Mouse (Mus musculus) heart, postnatal 0 days (tissue): ENCODE measurements at regions not wholly inside any gene's neighbourhood (a gene's known extent, or its start where the extent isn't known, plus 50 kb on each side); places are given as distances from the start of the nearest gene placed in this dataset.

ENCODE experiments used
- ATAC-seq: fragments of 200-750 bp; cut with Nextera tagmentation; 2 replicates; pipeline ENCODE4 v1.8.0; 2017; ENCODE audit warnings: low read depth, moderate number of reproducible peaks, moderate library complexity; ENCODE audit not compliant: insufficient read depth
- DNase-seq: peaks from one replicate; pipeline ENCODE4 v3.0.0-alpha.2; 2016; ENCODE audit warnings: low spot score
- H3K27ac ChIP-seq: fragments of 300-500 bp; sonication (generic); 2 replicates; pipeline ENCODE4 v1.5.1; 2014; ENCODE audit warnings: low read depth, mild to moderate bottlenecking
- H3K27me3 ChIP-seq: fragments of 300-500 bp; sonication (generic); 2 replicates; pipeline ENCODE4 v1.6.1; 2014; ENCODE audit warnings: low read length, mixed read lengths; ENCODE audit not compliant: control insufficient read depth, insufficient read depth
- H3K36me3 ChIP-seq: fragments of 300-500 bp; sonication (generic); replicated peaks from 2 replicates; pipeline ENCODE4 v1.6.1; 2014; ENCODE audit warnings: low read length, mixed read lengths; ENCODE audit not compliant: control insufficient read depth, insufficient read depth
- H3K4me1 ChIP-seq: fragments of 300-500 bp; sonication (generic); 2 replicates; pipeline ENCODE4 v1.6.1; 2014; ENCODE audit warnings: antibody characterized with exemption; ENCODE audit not compliant: control insufficient read depth, insufficient read depth
- H3K4me2 ChIP-seq: fragments of 300-500 bp; sonication (generic); 2 replicates; pipeline ENCODE4 v1.6.1; 2014; ENCODE audit warnings: low read depth, mild to moderate bottlenecking, low read length, moderate library complexity
- H3K4me3 ChIP-seq: fragments of 300-500 bp; sonication (generic); 2 replicates; pipeline ENCODE4 v1.5.1; 2014; ENCODE audit warnings: low read depth, low read length
- H3K9ac ChIP-seq: fragments of 300-500 bp; sonication (generic); replicated peaks from 2 replicates; pipeline ENCODE4 v1.6.1; 2014; ENCODE audit warnings: low read depth, low read length, mixed read lengths
- H3K9me3 ChIP-seq: fragments of 300-500 bp; sonication (generic); replicated peaks from 2 replicates; pipeline ENCODE4 v1.6.1; 2016; ENCODE audit warnings: low read length; ENCODE audit not compliant: control insufficient read depth
- CTCF ChIP-seq: IDR thresholded peaks from 2 replicates; pipeline ENCODE4 v1.5.1; 2016; ENCODE audit warnings: antibody characterized with exemption, control low read depth, low read depth
- EP300 ChIP-seq: IDR thresholded peaks from 2 replicates; pipeline ENCODE4 v1.6.1; 2016; ENCODE audit warnings: antibody characterized with exemption, low read depth
- WGBS: fragments of 180-500 bp; shearing (Covaris S2); extraction: QIAGEN DNeasy Blood & Tissue Kit; methylation state at CpG from one replicate; pipeline ENCODE4 v1.1.7; 2014; 5-methylcytosine and 5-hydroxymethylcytosine counted together

- ATAC-seq (no peak), DNase-seq (no peak)
- Histone ChIP-seq H3K36me3 (no peaks in the 10 kb centered on the region), H3K27ac (no peak overlapping the region), H3K4me3 (no peak overlapping the region), H3K27me3 (no peaks in the 10 kb centered on the region), H3K4me2 (no peak overlapping the region), H3K9me3 (no peaks in the 10 kb centered on the region), H3K9ac (no peak overlapping the region), H3K4me1 (no peaks in the 10 kb centered on the region)
- TF ChIP-seq EP300 = no peak
- TF ChIP-seq CTCF = no peak
- WGBS = 25% methylated on average over 5 of the region's 5 CpGs
Measured at GRCm38 (mm10) chr12:68794396-68794795, 364.6 kb downstream of the Rps29 start.

- Histone ChIP-seq H3K4me3 (no peak overlapping the region), H3K4me1 (no peaks in the 10 kb centered on the region), H3K27me3 (no peaks in the 10 kb centered on the region), H3K9me3 (no peaks in the 10 kb centered on the region), H3K9ac (no peak overlapping the region), H3K36me3 (no peaks in the 10 kb centered on the region), H3K27ac (no peak overlapping the region), H3K4me2 (no peak overlapping the region)
- TF ChIP-seq CTCF (no peak), EP300 (no peak)
- DNase-seq (no peak), ATAC-seq (no peak)
- 76% methylated on average over 4 of the region's 4 CpGs for WGBS
Measured at GRCm38 (mm10) chr12:68783636-68784035, 375.4 kb downstream of the Rps29 start.

GRCm38 (mm10) chr12:68775503-68775902 is 383.5 kb downstream of the Rps29 start:
- Histone ChIP-seq H3K4me2 (no peak overlapping the region), H3K9me3 (no peaks in the 10 kb centered on the region), H3K4me3 (no peak overlapping the region), H3K4me1 (no peaks in the 10 kb centered on the region), H3K27ac (no peak overlapping the region), H3K27me3 (no peaks in the 10 kb centered on the region), H3K36me3 (no peaks in the 10 kb centered on the region), H3K9ac (no peak overlapping the region)
- DNase-seq = no peak
- ATAC-seq = no peak
- 68% methylated on average over 2 of the region's 2 CpGs for WGBS
- TF ChIP-seq CTCF (no peak), EP300 (no peak)

- Histone ChIP-seq H3K36me3 (no peaks in the 10 kb centered on the region), H3K27me3 (no peaks in the 10 kb centered on the region), H3K27ac (no peak overlapping the region), H3K4me1 (no peaks in the 10 kb centered on the region), H3K4me2 (no peak overlapping the region), H3K9ac (no peak overlapping the region), H3K4me3 (no peak overlapping the region), H3K9me3 (no peaks in the 10 kb centered on the region)
- 76% methylated on average over 8 of the region's 8 CpGs for WGBS
- no peak for ATAC-seq
- DNase-seq = no peak
- no peak for TF ChIP-seq EP300
- TF ChIP-seq CTCF = no peak
Measured at GRCm38 (mm10) chr12:68774800-68775199, 384.2 kb downstream of the Rps29 start.

- H3K4me1 ChIP-seq = no peaks in the 10 kb centered on the region
- TF ChIP-seq EP300 (no peak), CTCF (no peak)
Measured at GRCm38 (mm10) chr12:68758263-68759020, 400.5 kb downstream of the Rps29 start.

GRCm38 (mm10) chr12:68728882-68729281 is 430.1 kb downstream of the Rps29 start:
- no peaks in the 10 kb centered on the region for H3K9me3 ChIP-seq
- DNase-seq (no peak), ATAC-seq (no peak)
- H3K4me1 ChIP-seq = no peaks in the 10 kb centered on the region
- H3K9ac ChIP-seq = no peak overlapping the region
- H3K36me3 ChIP-seq = no peaks in the 10 kb centered on the region
- no peak overlapping the region for H3K27ac ChIP-seq
- no peak overlapping the region for H3K4me3 ChIP-seq
- WGBS = 53% methylated on average over 2 of the region's 2 CpGs
- H3K4me2 ChIP-seq = no peak overlapping the region
- no peak for TF ChIP-seq CTCF
- no peak for TF ChIP-seq EP300
- no peaks in the 10 kb centered on the region for H3K27me3 ChIP-seq

More at GRCm38 (mm10) chr12:68758263-68759020, 400.5 kb downstream of the Rps29 start:
- 68% methylated on average over 7 of the region's 7 CpGs for WGBS
- no peak for ATAC-seq
- Histone ChIP-seq H3K4me2 (no peak overlapping the region), H3K9ac (no peak overlapping the region), H3K27ac (no peak overlapping the region), H3K9me3 (no peaks in the 10 kb centered on the region), H3K36me3 (no peaks in the 10 kb centered on the region), H3K27me3 (no peaks in the 10 kb centered on the region), H3K4me3 (no peak overlapping the region)
- no peak for DNase-seq
